Mouse (Mus musculus) embryonic facial prominence, embryonic 12.5 days (tissue): ENCODE data around the gene Csmd2. TPM values are rescaled to one million over a fixed set of nuclear protein-coding genes. Genes with fewer than 3 reads are reported as not detected.

Source experiments
- ATAC-seq: fragments of 200-750 bp; cut with Nextera tagmentation; 2 replicates; pipeline ENCODE4 v1.8.0; 2017; ENCODE audit not compliant: insufficient number of reproducible peaks, insufficient read depth, low FRiP score, low TSS enrichment
- H3K27ac ChIP-seq: fragments of 300-500 bp; sonication (generic); 2 replicates; pipeline ENCODE4 v1.5.1; 2016; ENCODE audit warnings: mild to moderate bottlenecking
- H3K27me3 ChIP-seq: fragments of 300-500 bp; sonication (generic); 2 replicates; pipeline ENCODE4 v1.6.1; 2016; ENCODE audit warnings: mild to moderate bottlenecking, moderate library complexity
- H3K36me3 ChIP-seq: fragments of 300-500 bp; sonication (generic); 2 replicates; pipeline ENCODE4 v1.6.1; 2016; ENCODE audit warnings: mild to moderate bottlenecking
- H3K4me1 ChIP-seq: fragments of 300-500 bp; sonication (generic); 2 replicates; pipeline ENCODE4 v1.6.1; 2016
- H3K4me2 ChIP-seq: fragments of 300-500 bp; sonication (generic); replicated peaks from 2 replicates; pipeline ENCODE4 v1.6.1; 2016; ENCODE audit warnings: mild to moderate bottlenecking, moderate library complexity
- H3K4me3 ChIP-seq: fragments of 300-500 bp; sonication (generic); 2 replicates; pipeline ENCODE4 v1.5.1; 2016; ENCODE audit warnings: mild to moderate bottlenecking
- H3K9ac ChIP-seq: fragments of 300-500 bp; sonication (generic); 2 replicates; pipeline ENCODE4 v1.6.1; 2016; ENCODE audit warnings: mild to moderate bottlenecking, moderate library complexity
- H3K9me3 ChIP-seq: fragments of 300-500 bp; sonication (generic); 2 replicates; pipeline ENCODE4 v1.6.1; 2016; ENCODE audit warnings: mild to moderate bottlenecking, moderate library complexity
- WGBS: fragments of 180-500 bp; shearing (Covaris S2); methylation state at CpG from one replicate; pipeline ENCODE4 v1.1.7; 2016; 5-methylcytosine and 5-hydroxymethylcytosine counted together
- polyA plus RNA-seq: library from polyadenylated mRNA; unstranded; fragments of >200 nt; fragmentation: Nextera tagmentation; extraction: Ambion mirVana; gene quantifications from 2 replicates; pipeline ENCODE4 v1.2.1, GENCODE M21; 2016

The Csmd2 gene
- polyA plus RNA-seq, 1 experiment from 2014 or later: 0.54 TPM

GRCm38 (mm10) chr4:128429591-128429990 is 441.9 kb downstream of the Csmd2 start:
- WGBS: 84% methylated on average over 8 of the region's 8 CpGs
- no peak for ATAC-seq
- H3K4me3 ChIP-seq: no peak overlapping the region
- H3K27ac ChIP-seq: no peak overlapping the region
- H3K36me3 ChIP-seq: no peaks in the 10 kb centered on the region
- no peak overlapping the region for H3K9ac ChIP-seq
- no peaks in the 10 kb centered on the region for H3K27me3 ChIP-seq
- H3K9me3 ChIP-seq: no peaks in the 10 kb centered on the region
- H3K4me1 ChIP-seq: no peaks in the 10 kb centered on the region
- no peak overlapping the region for H3K4me2 ChIP-seq

DNA sequence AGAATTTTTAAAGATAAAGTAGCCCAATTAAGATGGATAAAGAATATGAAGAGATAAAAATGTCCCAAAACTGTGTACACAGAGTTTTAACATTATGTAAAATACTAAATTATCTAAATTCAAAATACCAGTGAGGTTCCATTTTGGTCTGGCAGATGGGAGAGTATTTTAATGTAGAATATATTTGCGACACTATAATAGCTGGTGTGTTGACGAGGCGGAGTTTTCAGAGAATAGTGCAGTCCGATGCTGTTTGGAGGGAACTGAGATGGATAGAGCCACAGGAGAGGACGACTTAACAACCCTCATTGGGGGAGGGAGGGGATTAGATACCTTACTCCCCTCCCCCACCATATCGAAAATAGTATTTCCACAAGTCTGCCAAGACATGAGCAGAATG is 452.9 kb downstream of the Csmd2 start:
- no peak overlapping the region for H3K27ac ChIP-seq
- H3K27me3 ChIP-seq: no peaks in the 10 kb centered on the region
- ATAC-seq: no peak
- no peak overlapping the region for H3K9ac ChIP-seq
- no peak overlapping the region for H3K4me3 ChIP-seq
- H3K4me2 ChIP-seq: no peak overlapping the region
- H3K9me3 ChIP-seq: no peaks in the 10 kb centered on the region
- no peaks in the 10 kb centered on the region for H3K4me1 ChIP-seq
- WGBS: 89% methylated on average over 6 of the region's 6 CpGs
- no peaks in the 10 kb centered on the region for H3K36me3 ChIP-seq

DNA sequence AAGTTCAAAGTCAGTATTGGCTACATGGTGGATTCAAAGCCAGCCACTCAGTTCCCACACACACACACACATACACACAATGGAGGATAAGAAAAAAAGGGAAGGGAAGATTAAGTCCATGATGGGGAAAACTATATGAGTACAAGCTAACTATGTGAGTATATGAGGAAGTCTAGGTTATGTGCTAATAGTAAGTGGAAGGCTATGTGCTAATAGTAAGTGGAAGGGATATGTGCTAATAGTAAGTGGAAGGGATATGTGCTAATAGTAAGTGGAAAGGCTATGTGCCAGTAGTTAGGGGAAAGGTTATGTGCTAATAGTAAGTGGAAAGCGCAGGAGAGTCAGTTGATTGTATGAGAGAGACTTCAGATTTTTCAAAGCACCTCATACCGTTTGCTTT is 453.6 kb downstream of the Csmd2 start:
- no peak overlapping the region for H3K4me3 ChIP-seq
- no peak for ATAC-seq
- H3K4me2 ChIP-seq: no peak overlapping the region
- H3K36me3 ChIP-seq: no peaks in the 10 kb centered on the region
- no peak overlapping the region for H3K27ac ChIP-seq
- no peaks in the 10 kb centered on the region for H3K4me1 ChIP-seq
- WGBS: 79% methylated on average over 2 of the region's 2 CpGs
- no peaks in the 10 kb centered on the region for H3K9me3 ChIP-seq
- no peaks in the 10 kb centered on the region for H3K27me3 ChIP-seq
- H3K9ac ChIP-seq: no peak overlapping the region

DNA sequence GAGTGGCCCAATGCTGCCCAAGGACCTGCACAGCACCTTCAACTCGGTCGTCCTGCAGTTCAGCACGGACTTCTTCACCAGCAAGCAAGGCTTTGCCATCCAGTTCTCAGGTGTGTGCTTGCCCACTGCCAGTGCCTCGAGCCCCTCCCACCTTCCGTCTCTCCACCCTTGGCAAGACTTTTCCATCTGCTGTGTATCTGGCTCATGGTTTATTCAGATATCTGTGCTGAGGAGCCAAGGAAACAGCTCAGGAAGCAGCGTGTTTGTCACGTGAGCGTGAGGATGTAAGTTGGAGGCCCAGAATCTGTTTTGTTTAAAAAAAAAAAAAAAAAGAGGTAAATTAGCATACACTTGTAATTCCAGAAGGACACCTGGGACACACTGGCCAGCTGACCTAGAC is 455.1 kb downstream of the Csmd2 start:
- no peaks in the 10 kb centered on the region for H3K9me3 ChIP-seq
- no peaks in the 10 kb centered on the region for H3K36me3 ChIP-seq
- H3K4me1 ChIP-seq: no peaks in the 10 kb centered on the region
- H3K27ac ChIP-seq: no peak overlapping the region
- H3K9ac ChIP-seq: no peak overlapping the region
- ATAC-seq: no peak
- 77% methylated on average over 8 of the region's 8 CpGs for WGBS
- H3K4me2 ChIP-seq: no peak overlapping the region
- H3K4me3 ChIP-seq: no peak overlapping the region
- no peaks in the 10 kb centered on the region for H3K27me3 ChIP-seq

GRCm38 (mm10) chr4:128445514-128446260 is 458.0 kb downstream of the Csmd2 start:
- H3K27ac ChIP-seq: no peak overlapping the region
- H3K36me3 ChIP-seq: no peaks in the 10 kb centered on the region
- no peak overlapping the region for H3K4me2 ChIP-seq
- no peak overlapping the region for H3K4me3 ChIP-seq
- no peak overlapping the region for H3K9ac ChIP-seq
- H3K9me3 ChIP-seq: no peaks in the 10 kb centered on the region
- 0 out of 2 replicates have a peak, but pooled peaks cover 2% of the 10 kb centered on the region for H3K4me1 ChIP-seq
- 61% methylated on average over 15 of the region's 15 CpGs for WGBS
- H3K27me3 ChIP-seq: no peaks in the 10 kb centered on the region
- no peak for ATAC-seq

- H3K36me3 ChIP-seq: no peaks in the 10 kb centered on the region
- WGBS: 86% methylated on average over 12 of the region's 12 CpGs
- ATAC-seq: no peak
- H3K9ac ChIP-seq: no peak overlapping the region
- no peaks in the 10 kb centered on the region for H3K9me3 ChIP-seq
- H3K27ac ChIP-seq: no peak overlapping the region
- H3K27me3 ChIP-seq: no peaks in the 10 kb centered on the region
- 0 out of 2 replicates have a peak, but pooled peaks cover 7% of the 10 kb centered on the region for H3K4me1 ChIP-seq
- H3K4me3 ChIP-seq: no peak overlapping the region
- no peak overlapping the region for H3K4me2 ChIP-seq
Observed at GRCm38 (mm10) chr4:128448831-128449431, 461.3 kb downstream of the Csmd2 start.

- 0 out of 2 replicates have a peak, but pooled peaks cover 7% of the 10 kb centered on the region for H3K4me1 ChIP-seq
- no peaks in the 10 kb centered on the region for H3K9me3 ChIP-seq
- no peaks in the 10 kb centered on the region for H3K36me3 ChIP-seq
- H3K9ac ChIP-seq: no peak overlapping the region
- ATAC-seq: no peak
- H3K4me2 ChIP-seq: no peak overlapping the region
- H3K27ac ChIP-seq: no peak overlapping the region
- WGBS: 88% methylated on average over 8 of the region's 8 CpGs
- H3K27me3 ChIP-seq: no peaks in the 10 kb centered on the region
- H3K4me3 ChIP-seq: no peak overlapping the region
Observed at GRCm38 (mm10) chr4:128450137-128450536, 462.5 kb downstream of the Csmd2 start.

DNA sequence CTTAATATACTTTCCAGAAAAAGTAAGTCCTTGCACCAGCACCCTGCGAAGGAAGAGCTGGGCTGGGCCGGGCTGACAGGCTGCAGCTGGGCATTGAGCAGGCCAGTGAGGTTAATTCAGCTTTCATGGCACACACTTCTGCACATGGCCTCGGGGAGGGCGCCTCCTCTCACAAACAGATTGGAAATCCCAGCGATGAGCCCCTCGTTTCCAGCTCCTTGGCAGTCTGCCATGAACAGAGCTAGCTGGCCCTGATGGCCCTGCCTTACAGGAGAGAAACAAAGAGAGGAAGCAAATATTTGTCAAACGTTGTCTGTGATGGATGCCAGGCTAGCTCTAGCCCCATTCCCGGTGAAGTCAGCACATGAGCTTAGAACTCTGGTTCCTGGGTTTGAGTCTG is 463.3 kb downstream of the Csmd2 start:
- ATAC-seq: peak; percentile 44; the same call in 1 of the 2 replicates
- Histone ChIP-seq H3K36me3 (no peaks in the 10 kb centered on the region), H3K27ac (no peak overlapping the region), H3K4me1 (0 out of 2 replicates have a peak, but pooled peaks cover 7% of the 10 kb centered on the region), H3K27me3 (no peaks in the 10 kb centered on the region), H3K4me3 (no peak overlapping the region), H3K9ac (no peak overlapping the region), H3K9me3 (no peaks in the 10 kb centered on the region), H3K4me2 (no peak overlapping the region)
- WGBS: 45% methylated on average over 8 of the region's 8 CpGs

DNA sequence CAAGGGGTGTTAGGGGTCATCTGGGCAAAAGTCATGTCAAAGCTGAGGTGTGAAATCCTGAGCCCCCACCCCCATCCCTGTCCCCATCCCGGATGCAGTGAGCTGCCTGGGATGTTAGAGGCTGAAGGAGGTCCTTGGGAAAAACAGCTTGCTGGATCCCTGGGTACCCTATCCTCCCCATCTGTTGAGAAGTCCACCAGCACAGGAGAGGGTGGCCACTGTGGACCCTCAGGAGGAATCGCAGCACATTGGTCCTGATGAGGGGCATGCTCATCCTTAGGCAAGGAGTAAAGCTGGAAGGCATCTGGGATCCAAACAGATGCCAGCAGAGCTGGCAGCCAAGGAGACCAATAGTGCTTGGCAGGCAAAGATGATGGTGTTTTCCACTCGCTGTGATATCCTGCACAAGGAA is 463.7 kb downstream of the Csmd2 start:
- 85% methylated on average over 3 of the region's 3 CpGs for WGBS
- no peaks in the 10 kb centered on the region for H3K27me3 ChIP-seq
- ATAC-seq: no peak
- H3K9ac ChIP-seq: no peak overlapping the region
- no peak overlapping the region for H3K27ac ChIP-seq
- no peaks in the 10 kb centered on the region for H3K36me3 ChIP-seq
- H3K4me3 ChIP-seq: no peak overlapping the region
- H3K9me3 ChIP-seq: no peaks in the 10 kb centered on the region
- no peak overlapping the region for H3K4me2 ChIP-seq
- H3K4me1 ChIP-seq: 0 out of 2 replicates have a peak, but pooled peaks cover 7% of the 10 kb centered on the region

DNA sequence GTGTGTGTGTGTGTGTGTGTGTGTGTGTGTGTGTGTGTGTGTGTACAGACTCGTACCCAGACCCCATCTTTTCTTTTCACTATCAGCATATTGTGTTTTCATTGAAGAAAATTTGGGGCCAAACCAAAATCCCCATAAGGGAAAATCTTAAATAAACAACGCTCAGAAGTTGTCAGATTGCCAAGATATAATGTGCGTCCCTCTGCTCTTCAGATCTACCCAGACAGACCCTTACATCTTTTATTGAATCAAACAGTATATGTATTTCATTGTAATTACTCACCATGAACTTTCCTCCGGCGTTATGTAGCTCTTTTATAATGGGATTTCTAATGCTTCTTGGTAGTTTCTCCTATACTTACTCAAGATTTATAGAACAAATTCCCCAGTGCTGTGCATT is 479.1 kb downstream of the Csmd2 start:
- H3K9me3 ChIP-seq: no peaks in the 10 kb centered on the region
- no peak overlapping the region for H3K27ac ChIP-seq
- 70% methylated on average over 5 of the region's 5 CpGs for WGBS
- H3K4me2 ChIP-seq: no peak overlapping the region
- H3K9ac ChIP-seq: no peak overlapping the region
- no peak for ATAC-seq
- H3K36me3 ChIP-seq: no peaks in the 10 kb centered on the region
- H3K4me3 ChIP-seq: no peak overlapping the region
- H3K27me3 ChIP-seq: no peaks in the 10 kb centered on the region
- H3K4me1 ChIP-seq: no peaks in the 10 kb centered on the region

DNA sequence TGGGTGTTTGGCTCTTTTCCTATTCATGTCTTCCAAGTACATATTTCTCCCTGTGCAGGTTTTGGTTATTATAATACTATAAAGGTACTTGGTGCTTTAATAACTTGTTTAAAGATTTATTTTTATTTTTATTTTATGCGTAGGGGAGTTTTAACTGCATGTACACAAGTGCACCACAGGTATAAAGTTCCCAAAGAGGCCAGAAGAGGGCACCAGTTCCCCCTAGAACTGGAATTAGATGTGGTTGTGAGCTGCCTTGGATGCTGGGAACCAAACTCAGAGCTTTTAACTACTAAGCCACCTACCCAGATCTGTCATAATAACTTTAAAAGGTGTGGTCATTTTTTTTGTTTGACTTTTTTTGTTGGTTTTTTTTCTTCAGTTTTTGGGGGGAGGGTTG is 480.4 kb downstream of the Csmd2 start:
- no peaks in the 10 kb centered on the region for H3K27me3 ChIP-seq
- no peak overlapping the region for H3K4me2 ChIP-seq
- no peak overlapping the region for H3K27ac ChIP-seq
- no peak for ATAC-seq
- H3K36me3 ChIP-seq: no peaks in the 10 kb centered on the region
- no peak overlapping the region for H3K4me3 ChIP-seq
- 94% methylated on average over 1 of the region's 1 CpGs for WGBS
- H3K9ac ChIP-seq: no peak overlapping the region
- H3K4me1 ChIP-seq: no peaks in the 10 kb centered on the region
- H3K9me3 ChIP-seq: no peaks in the 10 kb centered on the region

DNA sequence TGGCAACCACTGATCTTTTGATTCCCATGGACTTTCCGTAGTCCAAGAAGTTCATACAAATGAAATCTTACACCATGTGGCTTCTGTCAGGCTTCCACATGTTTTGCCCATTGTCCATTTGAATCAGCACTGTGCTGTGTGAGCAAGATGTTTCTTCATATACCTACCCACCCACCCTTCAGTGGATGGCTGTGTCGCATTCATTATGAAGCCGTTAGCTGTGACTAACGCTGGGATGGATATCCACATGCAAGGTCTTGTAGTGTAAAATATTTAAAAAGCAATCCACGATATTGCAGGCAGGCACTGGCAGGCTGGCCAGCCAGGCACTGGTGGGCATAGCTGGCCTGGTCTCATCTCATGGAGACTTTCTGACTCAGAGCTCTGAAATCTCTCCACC is 488.6 kb downstream of the Csmd2 start:
- Histone ChIP-seq H3K9me3 (no peaks in the 10 kb centered on the region), H3K9ac (no peak overlapping the region), H3K4me3 (no peak overlapping the region), H3K27ac (no peak overlapping the region), H3K4me1 (no peaks in the 10 kb centered on the region), H3K4me2 (no peak overlapping the region), H3K36me3 (no peaks in the 10 kb centered on the region), H3K27me3 (no peaks in the 10 kb centered on the region)
- ATAC-seq: no peak
- 83% methylated on average over 5 of the region's 5 CpGs for WGBS
